10 mouse cellular contexts compared by ENCODE assay signal in genomic region chr2:31924811-31925210, GRCm38 (mm10). TPM values are rescaled to one million over a fixed set of nuclear protein-coding genes. Genes with fewer than 3 reads are reported as not detected.
DNase-seq lines count a peak whose midpoint lies in the region; ATAC-seq and TF ChIP-seq lines count a peak whose summit lies in the region.
"Had no signal": no experiment of that assay in that cellular context is flagged by ENCODE, and none has a peak within 500 bp of the region (broad histone marks: within the 10 kb centered on the region; RNA-seq: fewer than 3 reads in every experiment).

No protein-coding gene starts in this region.

- H3K27me3 ChIP-seq in cerebellum, adult 2 months (ENCODE audit: control insufficient read depth, insufficient read depth, low read length) = no peaks in the 10 kb centered on the region
- H3K27me3 ChIP-seq in limb, embryonic 11.5 days (ENCODE audit: control insufficient read depth, insufficient read depth, low read length) = no peaks in the 10 kb centered on the region
- no peaks in the 10 kb centered on the region for H3K27me3 ChIP-seq in midbrain, embryonic 16.5 days (ENCODE audit: control insufficient read depth, insufficient read depth, low read depth, low read length)
- H3K27me3 ChIP-seq in heart, embryonic 12.5 days (replicated peaks) = peaks cover 59% of the 10 kb centered on the region

- H3K4me1 ChIP-seq in cerebellum, adult 2 months (ENCODE audit: control insufficient read depth, insufficient read depth, low read length) = peaks cover 7% of the 10 kb centered on the region
- no peaks in the 10 kb centered on the region for H3K4me1 ChIP-seq in limb, embryonic 11.5 days (ENCODE audit: control insufficient read depth, insufficient read depth, low read length)
- H3K4me1 ChIP-seq in midbrain, embryonic 16.5 days (ENCODE audit: control insufficient read depth, insufficient read depth, low read length) = no peaks in the 10 kb centered on the region
- H3K4me1 ChIP-seq in heart, embryonic 12.5 days (replicated peaks) = no peaks in the 10 kb centered on the region

- TF ChIP-seq POLR2A in cerebellum, adult 2 months (IDR thresholded peaks at IDR 0.05; ENCODE audit: borderline replicate concordance, insufficient read depth, low read length) = no peak

- H3K4me2 ChIP-seq in limb, embryonic 11.5 days (ENCODE audit: low read depth, severe bottlenecking) = no peak overlapping the region
- H3K4me2 ChIP-seq in midbrain, embryonic 16.5 days (ENCODE audit: low read length) = no peak overlapping the region
- no peak overlapping the region for H3K4me2 ChIP-seq in heart, embryonic 12.5 days

- no peak overlapping the region for H3K27ac ChIP-seq in cerebellum, adult 2 months (ENCODE audit: insufficient read depth, low read length)
- H3K27ac ChIP-seq in limb, embryonic 11.5 days (replicated peaks; ENCODE audit: low read depth, low read length) = no peak overlapping the region
- H3K27ac ChIP-seq in midbrain, embryonic 16.5 days (ENCODE audit: low read length) = no peak overlapping the region
- H3K27ac ChIP-seq in heart, embryonic 12.5 days (ENCODE audit: poor library complexity, severe bottlenecking) = no peak overlapping the region

- peak; percentile 42 to 52 for DNase-seq in cerebellum, adult 2 months
- no peak for DNase-seq in cerebellum, postnatal 4 days (ENCODE audit: low spot score in 2 of 2)
- DNase-seq in urinary bladder, postnatal 14 days (ENCODE audit: low spot score) = peak; percentile 32
- no peak for DNase-seq in urinary bladder, adult 18-20 months (ENCODE audit: low spot score in 2 of 2)
- DNase-seq in limb, embryonic 11.5 days (ENCODE audit: low spot score) = peak; percentile 73
- DNase-seq: heart, postnatal 14 days had no signal

- H3K36me3 ChIP-seq in limb, embryonic 11.5 days (ENCODE audit: control insufficient read depth, insufficient read depth, low read length) = no peaks in the 10 kb centered on the region
- H3K36me3 ChIP-seq in midbrain, embryonic 16.5 days (ENCODE audit: control insufficient read depth, insufficient read depth, low read length) = no peaks in the 10 kb centered on the region
- no peaks in the 10 kb centered on the region for H3K36me3 ChIP-seq in heart, embryonic 12.5 days

- H3K9ac ChIP-seq in limb, embryonic 11.5 days (ENCODE audit: low read length) = no peak overlapping the region
- no peak overlapping the region for H3K9ac ChIP-seq in midbrain, embryonic 16.5 days (ENCODE audit: low read depth, low read length)
- no peak overlapping the region for H3K9ac ChIP-seq in heart, embryonic 12.5 days

- no peak for ATAC-seq in limb, embryonic 11.5 days (ENCODE audit: insufficient number of reproducible peaks, low FRiP score, low TSS enrichment, low read depth)
- no peak for ATAC-seq in CD4-positive, CD25-positive, alpha-beta regulatory T cell, adult 4 months
- no peak for ATAC-seq in midbrain, embryonic 16.5 days
- no peak for ATAC-seq in heart, embryonic 12.5 days (ENCODE audit: insufficient number of reproducible peaks, low FRiP score)
- ATAC-seq: forebrain, embryonic 16.5 days had no signal

- H3K9me3 ChIP-seq in limb, embryonic 11.5 days (ENCODE audit: control insufficient read depth, low read length) = no peaks in the 10 kb centered on the region
- H3K9me3 ChIP-seq in midbrain, embryonic 16.5 days (replicated peaks; ENCODE audit: control insufficient read depth, low read length, poor library complexity, severe bottlenecking) = no peaks in the 10 kb centered on the region
- no peaks in the 10 kb centered on the region for H3K9me3 ChIP-seq in heart, embryonic 12.5 days (replicated peaks)

- WGBS in cerebellum, adult 2 months = 33% methylated on average over 9 of the region's 9 CpGs
- WGBS in limb, embryonic 11.5 days = 29% methylated on average over 9 of the region's 9 CpGs
- 34% methylated on average over 9 of the region's 9 CpGs for WGBS in midbrain, embryonic 16.5 days
- WGBS in heart, embryonic 12.5 days = 28% methylated on average over 9 of the region's 9 CpGs

- no peak overlapping the region for H3K4me3 ChIP-seq in cerebellum, adult 2 months (replicated peaks; ENCODE audit: insufficient read depth, low read depth, low read length)
- no peak overlapping the region for H3K4me3 ChIP-seq in limb, embryonic 11.5 days (ENCODE audit: low read depth, low read length)
- H3K4me3 ChIP-seq in midbrain, embryonic 16.5 days (ENCODE audit: low read depth, low read length) = no peak overlapping the region
- no peak overlapping the region for H3K4me3 ChIP-seq in heart, embryonic 12.5 days

- no peak for TF ChIP-seq CTCF in cerebellum, adult 2 months (IDR thresholded peaks at IDR 0.05; ENCODE audit: borderline replicate concordance, insufficient read depth, low read depth, low read length)

RNA-seq across cellular contexts. Expression of gene Aif1l, which starts 25.1 kb away (rescaled TPM):
- polyA plus RNA-seq in cerebellum, adult 2 months (2012; rRNA removed) = 11.7 and 14.1 TPM in 2 replicates
- 110 and 121 TPM in 2 replicates for polyA plus RNA-seq in limb, embryonic 11.5 days (2014; fragmentation: Nextera tagmentation; extraction: Ambion mirVana)
- polyA plus RNA-seq in CD4-positive, CD25-positive, alpha-beta regulatory T cell, adult 4 months (2017; shearing (Covaris generic)) = under 1 TPM in 1 of 2 experiments, not detected in 1; 0.56 TPM
- 27.0 and 28.3 TPM in 2 replicates for polyA plus RNA-seq in midbrain, embryonic 16.5 days (2015; fragmentation: Nextera tagmentation; extraction: Ambion mirVana)
- 80.5 and 81.6 TPM in 2 replicates for polyA plus RNA-seq in heart, embryonic 12.5 days (2016; fragmentation: Nextera tagmentation; extraction: Ambion mirVana)

RNA-seq across cellular contexts. Expression of gene Lamc3, which starts 37.7 kb away (rescaled TPM):
- 3.8 and 4.0 TPM in 2 replicates for polyA plus RNA-seq in cerebellum, adult 2 months (2012; rRNA removed)
- polyA plus RNA-seq in limb, embryonic 11.5 days (2014; fragmentation: Nextera tagmentation; extraction: Ambion mirVana) = 0.13 and 0.17 TPM in 2 replicates
- polyA plus RNA-seq in CD4-positive, CD25-positive, alpha-beta regulatory T cell, adult 4 months (2017; shearing (Covaris generic)) = not detected
- 3.9 and 4.0 TPM in 2 replicates for polyA plus RNA-seq in midbrain, embryonic 16.5 days (2015; fragmentation: Nextera tagmentation; extraction: Ambion mirVana)
- 1.1 and 1.3 TPM in 2 replicates for polyA plus RNA-seq in heart, embryonic 12.5 days (2016; fragmentation: Nextera tagmentation; extraction: Ambion mirVana)

RNA-seq across cellular contexts. Expression of gene Nup214, which starts 49.4 kb away (rescaled TPM):
- 43.7 and 47.0 TPM in 2 replicates for polyA plus RNA-seq in cerebellum, adult 2 months (2012; rRNA removed)
- 85.5 and 98.4 TPM in 2 replicates for polyA plus RNA-seq in limb, embryonic 11.5 days (2014; fragmentation: Nextera tagmentation; extraction: Ambion mirVana)
- 100 to 1,000 TPM in 1 of 2 experiments, 10 to 100 TPM in 1; 87.6 to 102 TPM for polyA plus RNA-seq in CD4-positive, CD25-positive, alpha-beta regulatory T cell, adult 4 months (2017; shearing (Covaris generic))
- 63.9 and 68.0 TPM in 2 replicates for polyA plus RNA-seq in midbrain, embryonic 16.5 days (2015; fragmentation: Nextera tagmentation; extraction: Ambion mirVana)
- polyA plus RNA-seq in heart, embryonic 12.5 days (2016; fragmentation: Nextera tagmentation; extraction: Ambion mirVana) = 59.8 and 63.4 TPM in 2 replicates

Comparison
In these comparisons a context has a peak if more than half of its experiments do, and no peak if none do; other contexts are left out.
1. DNase-seq: peak in cerebellum, adult 2 months (2 of 2), urinary bladder, postnatal 14 days (single experiment) and limb, embryonic 11.5 days (single experiment); none in cerebellum, postnatal 4 days (0 of 2) and urinary bladder, adult 18-20 months (0 of 2).